Mouse (Mus musculus) midbrain, embryonic 11.5 days (tissue): ENCODE results near the gene Bri3. TPM values are rescaled to one million over a fixed set of nuclear protein-coding genes. Genes with fewer than 3 reads are reported as not detected.

Experiments used
- polyA plus RNA-seq: library from polyadenylated mRNA; unstranded; fragments of >200 nt; fragmentation: Nextera tagmentation; extraction: Ambion mirVana; gene quantifications from 2 replicates; pipeline ENCODE4 v1.2.1, GENCODE M21; 2014

The Bri3 gene
- polyA plus RNA-seq, 1 experiment from 2014 or later, result 130 TPM

Other genes starting within 250 kb of the Bri3 start
- 125 and 131 TPM in 2 replicates for gene Ccz1, start 229.6 kb upstream of the Bri3 start, polyA plus RNA-seq
- not detected in 2 replicates for gene Ocm, start 217.8 kb upstream of the Bri3 start, polyA plus RNA-seq
- gene Lmtk2, start 144.0 kb upstream of the Bri3 start, polyA plus RNA-seq, result 4.7 and 4.8 TPM in 2 replicates
- gene Bhlha15, start 54.2 kb upstream of the Bri3 start, polyA plus RNA-seq, result not detected in 2 replicates
- gene Tecpr1, start 20.8 kb upstream of the Bri3 start, polyA plus RNA-seq, result 13.1 TPM in 2 replicates
- gene Baiap2l1, start 113.7 kb downstream of the Bri3 start, polyA plus RNA-seq, result 1.8 and 2.4 TPM in 2 replicates